Mouse (Mus musculus) T-cell, adult 66 days (primary cell): ENCODE measurements around the gene Maats1. TPM values are rescaled to one million over a fixed set of nuclear protein-coding genes. Genes with fewer than 3 reads are reported as not detected.

Source experiments
- total RNA-seq, 2 experiments: library from RNA; stranded (reverse); gene quantifications; 3 replicates in 1 of 2; 4 replicates in 1 of 2; pipeline ENCODE4 v1.2.4; 2023

The Maats1 gene
- total RNA-seq: not detected

GRCm38 (mm10) chr16:38341396-38342324, at the start of gene Maats1:
Maats1 (minus strand) TSS chr16:38342143.

GRCm38 (mm10) chr16:38361933-38362332, 20.0 kb upstream of the Maats1 start, which contains the start of gene Popdc2:
Popdc2 (plus strand) TSS chr16:38362209.

GRCm38 (mm10) chr16:38346529-38347325, 4.8 kb upstream of the Maats1 start, which contains the start of the genes Cox17 and Gm21987:
Cox17 (plus strand) TSS chr16:38346991.
Gm21987 (plus strand) TSS chr16:38347040.

GRCm38 (mm10) chr16:38294685-38295348, 47.1 kb downstream of the Maats1 start, which contains the start of gene Nr1i2:
Nr1i2 (minus strand) TSS chr16:38294824.

Other genes with a start within 250 kb of the Maats1 start
- gene Nr1i2, start 47.3 kb downstream of the Maats1 start, total RNA-seq: not detected
- gene Cox17, start 4.8 kb upstream of the Maats1 start, total RNA-seq: 10 to 100 TPM; 64.9 to 83.4 TPM
- not detected for gene Gm21987, start 4.9 kb upstream of the Maats1 start, total RNA-seq
- gene Popdc2, start 20.1 kb upstream of the Maats1 start, total RNA-seq: under 1 TPM; 0.56 to 0.64 TPM
- gene Pla1a, start 91.0 kb upstream of the Maats1 start, total RNA-seq: not detected
- gene Adprh, start 110.6 kb upstream of the Maats1 start, total RNA-seq: 10 to 100 TPM; 23.1 to 24.4 TPM
- 1 to 10 TPM; 1.4 TPM for gene Cd80, start 113.4 kb upstream of the Maats1 start, total RNA-seq
- gene Timmdc1, start 180.5 kb upstream of the Maats1 start, total RNA-seq: 10 to 100 TPM; 19.0 to 24.8 TPM
- 10 to 100 TPM; 25.9 to 28.9 TPM for gene Poglut1, start 208.1 kb upstream of the Maats1 start, total RNA-seq
- 10 to 100 TPM; 41.2 to 45.7 TPM for gene Tmem39a, start 216.6 kb upstream of the Maats1 start, total RNA-seq